Mouse (Mus musculus) midbrain, embryonic 15.5 days (tissue): ENCODE data around the gene Exoc2. TPM values are rescaled to one million over a fixed set of nuclear protein-coding genes. Genes with fewer than 3 reads are reported as not detected.

Experiments
- ATAC-seq: fragments of 200-750 bp; cut with Nextera tagmentation; replicated peaks from 2 replicates; pipeline ENCODE4 v1.8.0; 2017; ENCODE audit warnings: moderate TSS enrichment
- H3K27ac ChIP-seq: fragments of 300-500 bp; sonication (generic); 2 replicates; pipeline ENCODE4 v1.5.1; 2015; ENCODE audit warnings: mild to moderate bottlenecking, inconsistent platforms
- H3K27me3 ChIP-seq: fragments of 300-500 bp; sonication (generic); replicated peaks from 2 replicates; pipeline ENCODE4 v1.6.1; 2015; ENCODE audit warnings: inconsistent platforms
- H3K36me3 ChIP-seq: fragments of 300-500 bp; sonication (generic); replicated peaks from 2 replicates; pipeline ENCODE4 v1.6.1; 2015; ENCODE audit warnings: inconsistent platforms
- H3K4me1 ChIP-seq: fragments of 300-500 bp; sonication (generic); 2 replicates; pipeline ENCODE4 v1.6.1; 2015; ENCODE audit warnings: inconsistent platforms
- H3K4me2 ChIP-seq: fragments of 300-500 bp; sonication (generic); 2 replicates; pipeline ENCODE4 v1.6.1; 2015; ENCODE audit warnings: inconsistent platforms, mild to moderate bottlenecking, moderate library complexity
- H3K4me3 ChIP-seq: fragments of 300-500 bp; sonication (generic); 2 replicates; pipeline ENCODE4 v1.5.1; 2015; ENCODE audit warnings: mild to moderate bottlenecking, inconsistent platforms
- H3K9ac ChIP-seq: fragments of 300-500 bp; sonication (generic); 2 replicates; pipeline ENCODE4 v1.6.1; 2015; ENCODE audit warnings: mild to moderate bottlenecking, inconsistent platforms
- H3K9me3 ChIP-seq: fragments of 300-500 bp; sonication (generic); 2 replicates; pipeline ENCODE4 v1.6.1; 2016; ENCODE audit warnings: inconsistent platforms
- WGBS: fragments of 180-500 bp; shearing (Covaris S2); methylation state at CpG from one replicate; pipeline ENCODE4 v1.1.7; 2015; ENCODE audit warnings: mixed read lengths; 5-methylcytosine and 5-hydroxymethylcytosine counted together
- polyA plus RNA-seq: library from polyadenylated mRNA; unstranded; fragments of >200 nt; fragmentation: Nextera tagmentation; extraction: Ambion mirVana; gene quantifications from 2 replicates; pipeline ENCODE4 v1.2.1, GENCODE M21; 2015

Exoc2 gene
- polyA plus RNA-seq, 1 experiment from 2014 or later, result 59.3 TPM

DNA sequence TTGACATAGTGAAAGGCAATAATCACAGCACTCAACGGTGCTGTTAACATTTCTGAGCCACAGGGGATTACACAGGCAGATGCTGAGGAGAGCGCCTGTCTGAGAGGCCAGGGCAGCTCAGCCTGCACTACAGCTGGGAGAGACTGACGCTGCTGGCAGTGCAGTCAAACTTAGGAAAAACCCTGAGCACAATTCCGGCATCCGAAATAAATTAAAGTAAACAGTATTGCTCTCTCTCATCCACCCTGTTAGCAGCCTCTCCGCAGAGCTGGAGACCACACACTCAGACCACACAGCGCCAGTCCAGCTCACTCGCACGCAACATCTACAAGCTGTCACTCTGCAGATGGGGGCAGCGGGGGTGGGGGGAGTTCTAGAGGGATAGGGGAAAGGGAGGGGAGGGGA lies 7.4 kb downstream of the Exoc2 start:
- no peaks in the 10 kb centered on the region for H3K27me3 ChIP-seq
- H3K4me2 ChIP-seq, result peak overlapping the region; percentile 32
- peak overlapping the region; percentile 27; the same call in 1 of the 2 replicates for H3K9ac ChIP-seq
- H3K9me3 ChIP-seq, result no peaks in the 10 kb centered on the region
- no peak overlapping the region for H3K4me3 ChIP-seq
- H3K36me3 ChIP-seq, result no peaks in the 10 kb centered on the region
- no peak overlapping the region for H3K27ac ChIP-seq
- peak; percentile 67 for ATAC-seq
- 7% methylated on average over 10 of the region's 10 CpGs for WGBS
- peaks cover 9% of the 10 kb centered on the region for H3K4me1 ChIP-seq

DNA sequence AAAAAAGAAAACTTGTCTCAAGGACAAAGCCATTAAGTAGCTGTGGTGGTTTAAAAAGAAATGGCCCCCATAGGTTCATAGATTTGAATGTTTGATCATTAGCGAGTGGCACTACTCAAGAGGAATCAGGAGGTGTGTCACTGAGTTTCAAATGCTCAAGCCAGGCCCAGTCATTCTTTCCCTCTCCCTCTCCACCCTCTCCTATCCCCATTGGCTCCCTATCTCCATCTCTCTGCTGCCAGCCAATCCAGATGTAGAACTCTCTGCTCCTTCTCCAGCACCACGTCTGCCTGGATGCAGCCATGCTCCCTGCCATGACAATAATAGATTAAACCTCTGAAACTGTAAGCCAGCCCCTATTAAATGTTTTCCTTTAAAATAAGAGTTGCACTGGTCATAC lies 12.0 kb downstream of the Exoc2 start:
- Histone ChIP-seq H3K27ac (no peak overlapping the region), H3K4me1 (peaks cover 9% of the 10 kb centered on the region), H3K36me3 (no peaks in the 10 kb centered on the region), H3K4me2 (no peak overlapping the region), H3K4me3 (no peak overlapping the region), H3K9ac (no peak overlapping the region), H3K27me3 (no peaks in the 10 kb centered on the region), H3K9me3 (no peaks in the 10 kb centered on the region)
- no peak for ATAC-seq
- 50% methylated on average over 2 of the region's 2 CpGs for WGBS

DNA sequence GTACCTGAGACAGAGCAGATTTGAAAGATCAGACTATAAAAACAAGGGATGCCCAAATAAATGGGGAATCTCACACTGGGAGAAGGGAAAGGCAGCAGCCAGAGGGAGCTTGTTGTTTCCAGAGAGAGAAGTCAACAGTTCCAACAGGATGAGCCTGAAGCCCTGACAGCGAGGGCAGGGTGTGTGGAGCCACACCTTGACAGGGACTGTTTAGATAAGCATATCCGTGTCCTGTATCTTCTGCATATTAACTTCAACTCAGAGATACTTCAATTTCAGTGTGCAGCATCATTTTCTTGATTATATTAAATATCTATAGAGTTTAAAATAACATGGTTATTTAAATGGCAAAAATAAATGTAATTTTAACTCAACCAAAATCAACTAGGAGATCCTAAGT lies 13.2 kb downstream of the Exoc2 start:
- Histone ChIP-seq H3K4me3 (no peak overlapping the region), H3K36me3 (no peaks in the 10 kb centered on the region), H3K27ac (no peak overlapping the region), H3K9me3 (no peaks in the 10 kb centered on the region), H3K27me3 (no peaks in the 10 kb centered on the region), H3K4me1 (no peaks in the 10 kb centered on the region), H3K9ac (no peak overlapping the region), H3K4me2 (no peak overlapping the region)
- no peak for ATAC-seq
- WGBS, result 92% methylated on average over 2 of the region's 2 CpGs

DNA sequence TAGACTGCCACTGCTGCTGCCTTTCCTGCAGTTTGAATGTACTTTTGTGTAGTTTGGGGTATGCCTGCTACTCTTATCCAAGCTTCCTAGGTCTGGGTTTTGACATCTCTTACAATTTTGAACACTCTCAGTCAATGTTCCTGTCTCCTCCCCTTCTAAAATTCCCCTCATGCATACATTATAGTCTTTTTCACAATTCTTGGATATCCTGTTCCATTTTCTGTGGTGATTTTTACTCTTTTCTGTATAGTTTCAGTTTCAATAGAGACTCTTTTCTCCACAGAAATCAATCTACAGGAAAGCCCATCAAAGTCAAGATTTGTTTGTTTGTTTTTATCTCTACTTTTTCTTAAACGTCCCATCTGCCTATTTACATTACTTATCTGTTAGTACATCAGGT lies 20.3 kb downstream of the Exoc2 start:
- no peak for ATAC-seq
- Histone ChIP-seq H3K4me2 (no peak overlapping the region), H3K27me3 (no peaks in the 10 kb centered on the region), H3K4me3 (no peak overlapping the region), H3K36me3 (no peaks in the 10 kb centered on the region), H3K9ac (no peak overlapping the region), H3K4me1 (no peaks in the 10 kb centered on the region), H3K27ac (no peak overlapping the region), H3K9me3 (no peaks in the 10 kb centered on the region)
- 86% methylated on average over 1 of the region's 1 CpGs for WGBS

DNA sequence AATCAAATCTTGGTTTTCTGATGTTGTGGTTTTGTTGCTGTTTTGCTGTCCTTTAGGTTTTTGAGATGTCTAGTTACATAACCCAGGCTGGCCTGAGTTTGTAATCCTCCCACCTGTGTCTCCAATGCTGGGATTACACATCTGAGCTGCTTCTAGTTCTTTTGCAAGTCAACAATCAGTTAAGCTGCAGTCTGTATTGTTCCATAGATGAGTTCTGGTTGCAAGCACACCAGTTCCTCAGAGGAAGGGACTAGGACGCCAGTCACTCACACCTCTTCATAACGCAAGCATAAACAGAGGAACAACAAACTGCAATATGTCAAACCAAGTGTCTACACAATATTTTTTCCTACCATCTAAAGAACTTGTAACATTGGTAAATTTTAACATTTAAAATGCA lies 21.8 kb downstream of the Exoc2 start:
- no peaks in the 10 kb centered on the region for H3K4me1 ChIP-seq
- H3K4me3 ChIP-seq, result no peak overlapping the region
- 93% methylated on average over 2 of the region's 2 CpGs for WGBS
- no peak for ATAC-seq
- no peaks in the 10 kb centered on the region for H3K27me3 ChIP-seq
- no peak overlapping the region for H3K4me2 ChIP-seq
- H3K27ac ChIP-seq, result no peak overlapping the region
- no peak overlapping the region for H3K9ac ChIP-seq
- H3K36me3 ChIP-seq, result no peaks in the 10 kb centered on the region
- H3K9me3 ChIP-seq, result no peaks in the 10 kb centered on the region

DNA sequence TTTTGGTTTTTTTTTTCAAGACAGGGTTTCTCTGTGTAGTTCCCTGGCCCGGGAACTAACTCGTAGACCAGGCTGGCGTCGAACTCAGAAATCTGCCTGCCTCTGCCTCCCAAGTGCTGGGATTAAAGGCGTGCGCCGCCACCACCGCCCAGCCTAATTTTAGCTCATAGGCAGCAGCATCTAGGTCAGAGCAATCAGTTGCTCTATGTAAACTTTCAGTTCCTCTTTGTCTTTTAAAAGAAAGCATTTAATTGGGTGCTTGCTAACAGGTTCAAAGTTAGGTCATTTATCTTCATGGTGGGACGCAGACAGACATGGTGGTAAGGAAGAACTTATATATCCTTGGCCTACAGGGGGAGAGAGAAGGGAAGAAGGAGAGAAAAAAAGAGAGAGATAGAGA lies 24.7 kb downstream of the Exoc2 start:
- Histone ChIP-seq H3K4me3 (no peak overlapping the region), H3K4me2 (no peak overlapping the region), H3K9me3 (no peaks in the 10 kb centered on the region), H3K4me1 (no peaks in the 10 kb centered on the region), H3K9ac (no peak overlapping the region), H3K27me3 (no peaks in the 10 kb centered on the region), H3K27ac (no peak overlapping the region), H3K36me3 (no peaks in the 10 kb centered on the region)
- WGBS, result 93% methylated on average over 9 of the region's 9 CpGs
- ATAC-seq, result no peak

DNA sequence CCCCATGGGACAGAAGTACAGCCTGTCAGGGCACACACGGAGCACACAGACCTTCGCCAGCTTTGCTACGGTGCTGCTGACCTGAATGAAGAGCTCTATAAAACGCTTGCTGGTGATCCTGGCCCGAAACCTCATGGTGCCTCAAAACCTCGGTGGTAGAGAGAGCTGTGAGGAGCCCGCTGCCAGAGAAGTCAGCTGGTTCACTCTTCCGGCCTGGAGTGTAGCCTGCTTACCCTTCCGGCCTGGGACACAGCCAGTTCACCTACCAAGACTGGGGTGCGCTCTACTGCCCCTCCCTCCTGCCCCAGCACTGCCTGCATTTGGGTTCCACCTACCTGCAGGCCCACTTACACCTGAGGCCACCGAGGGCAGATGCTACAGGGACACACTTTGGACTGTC lies 26.4 kb downstream of the Exoc2 start, which contains the start of gene Hus1b:
TSS of gene Hus1b (minus strand) at position 220 of the 400 bp plus-strand sequence.
- Histone ChIP-seq H3K4me2 (no peak within 1 kb of the TSS), H3K27ac (no peak within 1 kb of the TSS), H3K27me3 (no peaks in the 10 kb centered on the region), H3K4me3 (no peak within 1 kb of the TSS), H3K36me3 (no peaks in the 10 kb centered on the region), H3K4me1 (no peaks in the 10 kb centered on the region), H3K9ac (no peak within 1 kb of the TSS), H3K9me3 (no peaks in the 10 kb centered on the region)
- no peak for ATAC-seq
- 92% methylated on average over 11 of the region's 11 CpGs for WGBS

DNA sequence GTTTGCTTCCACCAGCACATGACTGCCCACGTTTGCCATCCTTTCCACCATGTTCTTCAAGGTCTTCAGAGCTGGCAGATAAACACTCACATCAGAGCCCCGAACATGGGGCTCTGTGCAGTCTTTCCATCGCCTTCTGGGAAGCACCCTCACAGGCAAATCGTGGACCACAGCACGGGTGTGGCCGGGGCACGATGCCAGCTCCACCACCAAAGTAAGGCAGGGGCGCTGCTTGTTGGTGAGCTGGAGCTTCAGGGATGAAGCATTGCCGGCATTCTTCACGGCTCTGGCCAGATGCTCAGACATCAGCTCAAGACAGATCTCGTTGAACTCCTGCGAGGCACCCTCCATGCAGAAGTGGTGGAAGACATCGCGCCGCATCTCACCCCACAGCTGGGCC lies 26.8 kb downstream of the Exoc2 start:
- Histone ChIP-seq H3K36me3 (no peaks in the 10 kb centered on the region), H3K27ac (no peak overlapping the region), H3K4me3 (no peak overlapping the region), H3K9ac (no peak overlapping the region), H3K27me3 (no peaks in the 10 kb centered on the region), H3K4me1 (no peaks in the 10 kb centered on the region), H3K4me2 (no peak overlapping the region), H3K9me3 (no peaks in the 10 kb centered on the region)
- no peak for ATAC-seq
- 93% methylated on average over 15 of the region's 15 CpGs for WGBS

DNA sequence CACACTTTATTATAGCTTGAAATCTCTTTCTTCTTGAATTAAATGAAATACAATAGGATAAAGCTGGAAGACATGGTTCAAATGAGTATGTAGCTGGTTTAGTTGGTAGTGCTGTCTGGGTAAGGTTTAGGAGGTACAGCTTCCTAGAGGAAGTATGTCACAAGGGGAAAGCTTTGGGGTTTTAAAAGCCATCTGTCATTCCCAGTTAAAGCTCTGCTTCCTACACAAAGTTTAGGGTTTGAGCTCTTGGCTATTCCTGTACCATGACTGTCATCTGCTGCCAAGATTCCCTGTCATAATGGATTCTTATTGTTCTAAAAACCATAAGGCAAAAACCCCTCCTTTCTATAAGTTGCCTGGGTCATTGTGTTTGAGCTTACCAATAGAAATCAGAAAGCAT lies 28.1 kb downstream of the Exoc2 start:
- Histone ChIP-seq H3K9me3 (no peaks in the 10 kb centered on the region), H3K27me3 (no peaks in the 10 kb centered on the region), H3K9ac (no peak overlapping the region), H3K4me2 (no peak overlapping the region), H3K4me1 (no peaks in the 10 kb centered on the region), H3K27ac (no peak overlapping the region), H3K4me3 (no peak overlapping the region), H3K36me3 (no peaks in the 10 kb centered on the region)
- no peak for ATAC-seq

DNA sequence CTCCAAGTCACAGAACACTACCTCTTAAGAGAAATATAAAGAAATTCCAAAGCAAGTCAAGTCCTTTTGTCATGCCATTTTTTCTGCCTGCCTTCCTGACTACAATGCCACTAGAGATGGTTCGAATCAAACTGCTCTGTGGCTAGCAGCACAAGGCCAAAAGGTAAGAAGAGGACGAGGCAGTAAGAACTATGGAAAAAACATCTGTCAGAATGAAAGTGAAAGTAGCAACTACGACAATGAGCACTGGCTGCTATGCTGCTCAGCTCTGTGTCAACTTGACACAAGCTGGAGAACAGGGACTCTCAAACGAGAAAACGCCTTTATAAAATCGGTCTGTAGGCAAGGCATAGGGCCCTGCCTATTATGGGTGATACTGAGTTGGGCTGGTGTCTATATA lies 40.9 kb downstream of the Exoc2 start:
- Histone ChIP-seq H3K27ac (no peak overlapping the region), H3K4me3 (no peak overlapping the region), H3K27me3 (no peaks in the 10 kb centered on the region), H3K4me2 (no peak overlapping the region), H3K9ac (no peak overlapping the region), H3K4me1 (no peaks in the 10 kb centered on the region), H3K36me3 (no peaks in the 10 kb centered on the region), H3K9me3 (no peaks in the 10 kb centered on the region)
- no peak for ATAC-seq
- whole genome bisulfite sequencing, result 80% methylated on average over 6 of the region's 6 CpGs

DNA sequence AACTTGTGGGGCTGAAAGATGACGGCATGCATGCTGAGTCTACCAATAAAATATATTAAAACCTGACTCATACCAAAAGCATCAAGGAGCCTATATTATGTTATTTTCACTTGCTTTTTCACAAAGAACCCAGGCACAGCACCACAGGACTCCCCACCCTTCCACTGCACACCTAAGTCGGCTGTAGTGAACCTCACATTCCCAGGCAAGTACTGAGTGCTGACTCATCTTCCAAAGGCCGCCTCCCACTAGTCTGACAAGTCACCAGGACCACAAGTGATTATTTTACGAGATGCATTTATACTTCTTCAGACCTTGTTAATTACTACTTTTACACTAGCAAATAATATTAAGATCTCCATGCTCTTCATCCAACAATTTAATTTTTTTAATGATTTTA lies 42.3 kb downstream of the Exoc2 start:
- no peaks in the 10 kb centered on the region for H3K36me3 ChIP-seq
- no peaks in the 10 kb centered on the region for H3K27me3 ChIP-seq
- no peak overlapping the region for H3K27ac ChIP-seq
- ATAC-seq, result no peak
- no peak overlapping the region for H3K9ac ChIP-seq
- 88% methylated on average over 4 of the region's 4 CpGs for WGBS
- no peaks in the 10 kb centered on the region for H3K4me1 ChIP-seq
- no peaks in the 10 kb centered on the region for H3K9me3 ChIP-seq
- H3K4me2 ChIP-seq, result no peak overlapping the region
- H3K4me3 ChIP-seq, result no peak overlapping the region

DNA sequence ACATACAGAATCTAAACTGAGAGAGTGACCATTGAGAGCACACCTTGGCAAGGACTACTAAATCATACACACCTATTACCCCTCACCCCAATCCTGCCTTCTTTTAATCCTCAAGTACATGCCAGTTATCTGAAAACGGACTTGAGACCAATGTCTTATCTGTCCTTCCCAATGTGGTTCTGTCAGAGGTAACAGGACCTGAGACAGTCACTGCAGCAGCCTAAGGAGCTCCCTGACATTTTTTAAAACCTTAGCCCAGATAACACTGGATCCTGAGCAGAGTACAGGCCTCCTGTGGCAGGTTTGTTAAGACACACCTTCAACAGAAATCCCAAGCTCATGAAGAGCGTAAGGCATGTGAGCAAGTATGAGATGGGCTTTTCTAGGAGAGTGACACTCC lies 44.8 kb downstream of the Exoc2 start:
- Histone ChIP-seq H3K9me3 (no peaks in the 10 kb centered on the region), H3K27me3 (no peaks in the 10 kb centered on the region), H3K36me3 (no peaks in the 10 kb centered on the region; the same call in 1 of the 2 replicates), H3K4me2 (no peak overlapping the region), H3K4me1 (no peaks in the 10 kb centered on the region), H3K9ac (no peak overlapping the region), H3K27ac (no peak overlapping the region), H3K4me3 (no peak overlapping the region)
- 85% methylated on average over 2 of the region's 2 CpGs for WGBS
- ATAC-seq, result no peak

DNA sequence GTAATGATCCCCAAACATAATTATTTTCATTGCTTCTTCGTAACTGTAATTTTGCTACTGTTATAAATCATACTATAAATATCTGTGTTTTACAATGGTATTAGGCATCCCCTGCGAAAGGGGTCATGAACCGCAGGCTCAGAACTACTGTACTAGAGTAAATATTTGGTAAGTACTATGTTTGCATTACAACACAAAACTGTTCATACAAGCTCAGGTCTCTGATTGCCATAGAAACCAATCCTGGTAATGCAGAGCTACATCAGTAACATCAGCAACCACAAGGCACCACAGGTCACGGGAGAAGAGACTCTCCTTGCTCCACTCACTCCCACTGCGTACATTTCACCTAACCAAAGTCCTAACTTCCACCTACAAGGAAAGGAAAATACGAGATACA lies 49.6 kb downstream of the Exoc2 start:
- no peak for ATAC-seq
- Histone ChIP-seq H3K27me3 (no peaks in the 10 kb centered on the region), H3K4me1 (no peaks in the 10 kb centered on the region), H3K9ac (no peak overlapping the region), H3K4me2 (no peak overlapping the region), H3K27ac (no peak overlapping the region), H3K9me3 (no peaks in the 10 kb centered on the region), H3K36me3 (peaks cover 10% of the 10 kb centered on the region; the same call in 1 of the 2 replicates), H3K4me3 (no peak overlapping the region)
- WGBS, result 83% methylated on average over 6 of the region's 6 CpGs

DNA sequence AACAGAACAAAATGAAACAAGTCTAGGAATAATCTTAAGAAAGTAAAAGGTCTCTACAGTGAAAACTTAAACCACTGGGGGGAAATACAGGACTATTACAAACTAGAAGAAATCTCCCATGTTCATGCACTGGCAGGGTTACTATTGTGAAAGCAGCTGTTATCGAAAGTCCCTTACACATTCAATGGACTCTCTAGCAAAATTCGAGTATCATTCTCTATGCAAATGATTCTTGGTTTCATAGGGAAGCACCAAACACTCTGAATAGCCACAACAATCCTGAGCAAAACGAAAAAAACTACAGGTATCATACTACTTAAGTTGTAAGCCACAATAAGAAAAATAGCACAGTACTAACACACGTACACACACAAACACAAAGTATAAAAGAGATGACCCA lies 52.0 kb downstream of the Exoc2 start:
- ATAC-seq, result no peak
- Histone ChIP-seq H3K9ac (no peak overlapping the region), H3K27ac (no peak overlapping the region), H3K27me3 (no peaks in the 10 kb centered on the region), H3K9me3 (no peaks in the 10 kb centered on the region), H3K4me1 (no peaks in the 10 kb centered on the region), H3K4me3 (no peak overlapping the region), H3K36me3 (peaks cover 10% of the 10 kb centered on the region; the same call in 1 of the 2 replicates), H3K4me2 (no peak overlapping the region)
- WGBS, result 88% methylated on average over 4 of the region's 4 CpGs
